Mouse (Mus musculus) liver, embryonic 13.5 days (tissue): ENCODE data around the gene Tsc1. TPM values are rescaled to one million over a fixed set of nuclear protein-coding genes. Genes with fewer than 3 reads are reported as not detected.
A peak's percentile ranks its signal among the peaks of the same experiment; 100 is the strongest.

Experiments
- ATAC-seq: fragments of 200-750 bp; cut with Nextera tagmentation; 2 replicates; pipeline ENCODE4 v1.8.0; 2017; ENCODE audit warnings: low read depth, mild to moderate bottlenecking, moderate number of reproducible peaks, moderate library complexity
- DNase-seq: peaks from one replicate; pipeline ENCODE4 v3.0.0; 2022
- H3K27ac ChIP-seq: fragments of 300-500 bp; sonication (generic); 2 replicates; pipeline ENCODE4 v1.5.1; 2015; ENCODE audit warnings: moderate library complexity, mild to moderate bottlenecking, inconsistent platforms
- H3K27me3 ChIP-seq: fragments of 300-500 bp; sonication (generic); 2 replicates; pipeline ENCODE4 v1.6.1; 2015; ENCODE audit warnings: mild to moderate bottlenecking, inconsistent platforms
- H3K36me3 ChIP-seq: fragments of 300-500 bp; sonication (generic); 2 replicates; pipeline ENCODE4 v1.6.1; 2015; ENCODE audit warnings: mild to moderate bottlenecking, inconsistent platforms
- H3K4me1 ChIP-seq: fragments of 300-500 bp; sonication (generic); replicated peaks from 2 replicates; pipeline ENCODE4 v1.6.1; 2015; ENCODE audit warnings: inconsistent platforms
- H3K4me2 ChIP-seq: fragments of 300-500 bp; sonication (generic); 2 replicates; pipeline ENCODE4 v1.6.1; 2015; ENCODE audit warnings: inconsistent platforms, mild to moderate bottlenecking, moderate library complexity
- H3K4me3 ChIP-seq: fragments of 300-500 bp; sonication (generic); replicated peaks from 2 replicates; pipeline ENCODE4 v1.5.1; 2015; ENCODE audit warnings: mild to moderate bottlenecking, inconsistent platforms
- H3K9ac ChIP-seq: fragments of 300-500 bp; sonication (generic); 2 replicates; pipeline ENCODE4 v1.6.1; 2015; ENCODE audit warnings: mild to moderate bottlenecking, inconsistent platforms
- H3K9me3 ChIP-seq: fragments of 300-500 bp; sonication (generic); replicated peaks from 2 replicates; pipeline ENCODE4 v1.6.1; 2016; ENCODE audit warnings: inconsistent platforms
- WGBS: fragments of 180-500 bp; shearing (Covaris S2); methylation state at CpG from one replicate; pipeline ENCODE4 v1.1.7; 2015; ENCODE audit not compliant: insufficient replicate concordance; 5-methylcytosine and 5-hydroxymethylcytosine counted together
- polyA plus RNA-seq: library from polyadenylated mRNA; unstranded; fragments of >200 nt; fragmentation: Nextera tagmentation; extraction: Ambion mirVana; gene quantifications from 2 replicates; pipeline ENCODE4 v1.2.1, GENCODE M21; 2015

Gene Tsc1
- polyA plus RNA-seq, 1 experiment from 2014 or later: 7.8 TPM

- peak overlapping the region; percentile 66; the same call in 1 of the 2 replicates for H3K4me3 ChIP-seq
- H3K9me3 ChIP-seq: no peaks in the 10 kb centered on the region
- ATAC-seq: no peak
- no peaks in the 10 kb centered on the region for H3K36me3 ChIP-seq
- H3K27ac ChIP-seq: no peak overlapping the region
- DNase-seq: no peak
- H3K9ac ChIP-seq: no peak overlapping the region
- peak overlapping the region; percentile 82; the same call in 1 of the 2 replicates for H3K4me2 ChIP-seq
- peaks cover 47% of the 10 kb centered on the region for H3K4me1 ChIP-seq
- 29% methylated on average over 5 of the region's 5 CpGs for WGBS
- H3K27me3 ChIP-seq: peaks cover 21% of the 10 kb centered on the region
Measured at GRCm38 (mm10) chr2:28698566-28698965, 57.5 kb downstream of the Tsc1 start.

GRCm38 (mm10) chr2:28699361-28700335 lies 58.6 kb downstream of the Tsc1 start, which contains the start of the genes Spaca9 and Ak8:
Gene Spaca9, minus strand, starts transcription at chr2:28699727.
Gene Ak8, plus strand, starts transcription at chr2:28700164.
- 1% methylated on average over 53 of the region's 53 CpGs for WGBS
- H3K4me2 ChIP-seq: peak within 1 kb of the TSS; percentile 82
- peak within 1 kb of the TSS; percentile 66 for H3K4me3 ChIP-seq
- no peak within 1 kb of the TSS; the same call in 1 of the 2 replicates for H3K27ac ChIP-seq
- H3K4me1 ChIP-seq: peaks cover 47% of the 10 kb centered on the region
- peaks cover 21% of the 10 kb centered on the region for H3K27me3 ChIP-seq
- H3K9me3 ChIP-seq: no peaks in the 10 kb centered on the region
- ATAC-seq: peak; percentile 45
- H3K9ac ChIP-seq: peak within 1 kb of the TSS; percentile 57; the same call in 1 of the 2 replicates
- DNase-seq: peak; percentile 54
- no peaks in the 10 kb centered on the region for H3K36me3 ChIP-seq

GRCm38 (mm10) chr2:28701646-28702262 lies 60.7 kb downstream of the Tsc1 start:
- DNase-seq: peak; percentile 62
- WGBS: 21% methylated on average over 8 of the region's 8 CpGs
- Histone ChIP-seq H3K36me3 (no peaks in the 10 kb centered on the region), H3K4me2 (peak overlapping the region; percentile 82), H3K27me3 (peaks cover 21% of the 10 kb centered on the region), H3K4me1 (peaks cover 60% of the 10 kb centered on the region), H3K9ac (no peak overlapping the region), H3K4me3 (no peak overlapping the region), H3K27ac (peak overlapping the region; percentile 10; the same call in 1 of the 2 replicates), H3K9me3 (no peaks in the 10 kb centered on the region)
- ATAC-seq: peak; percentile 86

- no peak overlapping the region for H3K4me3 ChIP-seq
- no peak for DNase-seq
- peaks cover 40% of the 10 kb centered on the region for H3K4me1 ChIP-seq
- no peak overlapping the region for H3K27ac ChIP-seq
- ATAC-seq: no peak
- 50% methylated on average over 8 of the region's 8 CpGs for WGBS
- no peaks in the 10 kb centered on the region for H3K9me3 ChIP-seq
- no peaks in the 10 kb centered on the region for H3K27me3 ChIP-seq
- H3K9ac ChIP-seq: peak overlapping the region; percentile 1; the same call in 1 of the 2 replicates
- H3K36me3 ChIP-seq: no peaks in the 10 kb centered on the region
- H3K4me2 ChIP-seq: no peak overlapping the region
Measured at GRCm38 (mm10) chr2:28706106-28706636, 65.1 kb downstream of the Tsc1 start.

- H3K9me3 ChIP-seq: no peaks in the 10 kb centered on the region
- H3K27ac ChIP-seq: no peak overlapping the region
- H3K9ac ChIP-seq: no peak overlapping the region
- H3K36me3 ChIP-seq: no peaks in the 10 kb centered on the region
- DNase-seq (no peak), ATAC-seq (no peak)
- H3K4me2 ChIP-seq: no peak overlapping the region
- no peak overlapping the region for H3K4me3 ChIP-seq
- H3K4me1 ChIP-seq: peaks cover 34% of the 10 kb centered on the region
- H3K27me3 ChIP-seq: no peaks in the 10 kb centered on the region
- WGBS: 31% methylated on average over 6 of the region's 6 CpGs
Measured at GRCm38 (mm10) chr2:28706787-28707186, 65.8 kb downstream of the Tsc1 start.

GRCm38 (mm10) chr2:28713036-28713435 lies 72.0 kb downstream of the Tsc1 start:
- no peak for DNase-seq
- no peak overlapping the region for H3K9ac ChIP-seq
- no peaks in the 10 kb centered on the region for H3K36me3 ChIP-seq
- no peaks in the 10 kb centered on the region for H3K27me3 ChIP-seq
- no peak overlapping the region for H3K4me2 ChIP-seq
- no peak overlapping the region for H3K4me3 ChIP-seq
- no peak for ATAC-seq
- no peaks in the 10 kb centered on the region for H3K4me1 ChIP-seq
- no peak overlapping the region for H3K27ac ChIP-seq
- H3K9me3 ChIP-seq: no peaks in the 10 kb centered on the region
- WGBS: 73% methylated on average over 8 of the region's 8 CpGs

GRCm38 (mm10) chr2:28722419-28722818 lies 81.4 kb downstream of the Tsc1 start:
- Histone ChIP-seq H3K9ac (no peak overlapping the region), H3K4me2 (no peak overlapping the region), H3K4me3 (no peak overlapping the region), H3K4me1 (0 out of 2 replicates have a peak, but pooled peaks cover 1% of the 10 kb centered on the region), H3K9me3 (no peaks in the 10 kb centered on the region), H3K27ac (no peak overlapping the region), H3K36me3 (no peaks in the 10 kb centered on the region), H3K27me3 (no peaks in the 10 kb centered on the region)
- DNase-seq: no peak
- no peak for ATAC-seq
- WGBS: 73% methylated on average over 8 of the region's 8 CpGs

GRCm38 (mm10) chr2:28723912-28724311 lies 82.9 kb downstream of the Tsc1 start:
- no peaks in the 10 kb centered on the region for H3K9me3 ChIP-seq
- ATAC-seq: no peak
- H3K4me1 ChIP-seq: 0 out of 2 replicates have a peak, but pooled peaks cover 3% of the 10 kb centered on the region
- H3K4me3 ChIP-seq: no peak overlapping the region
- no peak overlapping the region for H3K9ac ChIP-seq
- WGBS: 43% methylated on average over 9 of the region's 9 CpGs
- H3K27ac ChIP-seq: no peak overlapping the region
- no peaks in the 10 kb centered on the region for H3K27me3 ChIP-seq
- no peak overlapping the region for H3K4me2 ChIP-seq
- no peaks in the 10 kb centered on the region for H3K36me3 ChIP-seq
- no peak for DNase-seq

GRCm38 (mm10) chr2:28727786-28728404 lies 86.9 kb downstream of the Tsc1 start:
- no peak overlapping the region for H3K27ac ChIP-seq
- no peak overlapping the region for H3K4me2 ChIP-seq
- no peak overlapping the region for H3K4me3 ChIP-seq
- H3K9me3 ChIP-seq: no peaks in the 10 kb centered on the region
- H3K9ac ChIP-seq: no peak overlapping the region
- no peaks in the 10 kb centered on the region for H3K27me3 ChIP-seq
- 53% methylated on average over 16 of the region's 16 CpGs for WGBS
- DNase-seq: no peak
- H3K36me3 ChIP-seq: no peaks in the 10 kb centered on the region
- H3K4me1 ChIP-seq: 0 out of 2 replicates have a peak, but pooled peaks cover 3% of the 10 kb centered on the region
- ATAC-seq: no peak

- Histone ChIP-seq H3K9me3 (no peaks in the 10 kb centered on the region), H3K36me3 (no peaks in the 10 kb centered on the region), H3K4me2 (no peak overlapping the region), H3K4me3 (no peak overlapping the region), H3K4me1 (0 out of 2 replicates have a peak, but pooled peaks cover 3% of the 10 kb centered on the region), H3K27me3 (no peaks in the 10 kb centered on the region), H3K9ac (no peak overlapping the region), H3K27ac (no peak overlapping the region)
- no peak for ATAC-seq
- no peak for DNase-seq
Measured at GRCm38 (mm10) chr2:28730676-28731075, 89.6 kb downstream of the Tsc1 start.

- H3K36me3 ChIP-seq: no peaks in the 10 kb centered on the region
- no peaks in the 10 kb centered on the region for H3K9me3 ChIP-seq
- no peaks in the 10 kb centered on the region for H3K4me1 ChIP-seq
- WGBS: 75% methylated on average over 5 of the region's 5 CpGs
- no peaks in the 10 kb centered on the region for H3K27me3 ChIP-seq
- no peak for ATAC-seq
- no peak overlapping the region for H3K27ac ChIP-seq
- H3K9ac ChIP-seq: no peak overlapping the region
- no peak overlapping the region for H3K4me2 ChIP-seq
- no peak overlapping the region for H3K4me3 ChIP-seq
- no peak for DNase-seq
Measured at GRCm38 (mm10) chr2:28737112-28737511, 96.1 kb downstream of the Tsc1 start.
